Mouse (Mus musculus): ENCODE measurements around the gene Cnn1.

GRCm38 (mm10) chr9:22136765-22137547 is 37.9 kb downstream of the Cnn1 start:
- no peak for TF ChIP-seq CTCF (IDR thresholded peaks at IDR 0.05; ENCODE audit: low read depth, low read length)
- TF ChIP-seq POLR2A (IDR thresholded peaks at IDR 0.05; ENCODE audit: insufficient read depth, low read length), result no peak
- TF ChIP-seq EP300 (IDR thresholded peaks at IDR 0.05; ENCODE audit: insufficient read depth, low read depth, low read length), result peak; percentile 98

Measured in ES-Bruce4 (cell line).